Mouse (Mus musculus) lung, postnatal 0 days (tissue): ENCODE results near the gene Urm1. TPM values are rescaled to one million over a fixed set of nuclear protein-coding genes. Genes with fewer than 3 reads are reported as not detected.
A peak's percentile ranks its signal among the peaks of the same experiment; 100 is the strongest.
"Not testable (repeated sequence)": the region's sequence is repeated elsewhere in the genome, so short reads cannot be mapped to it uniquely, and the experiment has no call there.

Source experiments
- ATAC-seq: fragments of 200-750 bp; cut with Nextera tagmentation; 2 replicates; pipeline ENCODE4 v1.8.0; 2017; ENCODE audit warnings: moderate library complexity
- DNase-seq: peaks from one replicate; pipeline ENCODE4 v3.0.0-alpha.2; 2016; ENCODE audit warnings: low spot score
- H3K27ac ChIP-seq: fragments of 300-500 bp; sonication (generic); 2 replicates; pipeline ENCODE4 v1.5.1; 2014; ENCODE audit warnings: antibody characterized with exemption, mild to moderate bottlenecking, low read length, mixed read lengths
- H3K27me3 ChIP-seq: fragments of 300-500 bp; sonication (generic); replicated peaks from 2 replicates; pipeline ENCODE4 v1.6.1; 2014; ENCODE audit warnings: low read length, mixed read lengths; ENCODE audit not compliant: insufficient read depth
- H3K36me3 ChIP-seq: fragments of 300-500 bp; sonication (generic); 2 replicates; pipeline ENCODE4 v1.6.1; 2014; ENCODE audit warnings: low read length, mixed read lengths; ENCODE audit not compliant: insufficient read depth
- H3K4me1 ChIP-seq: fragments of 300-500 bp; sonication (generic); 2 replicates; pipeline ENCODE4 v1.6.1; 2014; ENCODE audit warnings: antibody characterized with exemption, low read depth, low read length, mixed read lengths; ENCODE audit not compliant: insufficient read depth
- H3K4me2 ChIP-seq: fragments of 300-500 bp; sonication (generic); replicated peaks from 2 replicates; pipeline ENCODE4 v1.6.1; 2014; ENCODE audit warnings: low read depth, mild to moderate bottlenecking, low read length, moderate library complexity, mixed read lengths
- H3K4me3 ChIP-seq: fragments of 300-500 bp; sonication (generic); 2 replicates; pipeline ENCODE4 v1.5.1; 2014; ENCODE audit warnings: low read depth, low read length
- H3K9ac ChIP-seq: fragments of 300-500 bp; sonication (generic); replicated peaks from 2 replicates; pipeline ENCODE4 v1.6.1; 2014; ENCODE audit warnings: low read depth, mild to moderate bottlenecking
- H3K9me3 ChIP-seq: fragments of 300-500 bp; sonication (generic); 2 replicates; pipeline ENCODE4 v1.6.1; 2016; ENCODE audit warnings: low read length, mixed read lengths
- CTCF ChIP-seq: IDR thresholded peaks from 2 replicates; pipeline ENCODE4 v1.5.1; 2016; ENCODE audit warnings: antibody characterized with exemption, mild to moderate bottlenecking
- EP300 ChIP-seq: IDR thresholded peaks from 2 replicates; pipeline ENCODE4 v1.6.1; 2016; ENCODE audit warnings: antibody characterized with exemption, mild to moderate bottlenecking, control low read depth
- whole genome bisulfite sequencing: fragments of 180-500 bp; shearing (Covaris S2); extraction: QIAGEN DNeasy Blood & Tissue Kit; methylation state at CpG from one replicate; pipeline ENCODE4 v1.1.7; 2014; 5-methylcytosine and 5-hydroxymethylcytosine counted together
- polyA plus RNA-seq: library from polyadenylated mRNA; unstranded; fragments of >200 nt; fragmentation: Nextera tagmentation; extraction: Ambion mirVana; gene quantifications from 2 replicates; pipeline ENCODE4 v1.2.1, GENCODE M21; 2015

Urm1 gene
- polyA plus RNA-seq, 1 experiment from 2014 or later: 19.0 TPM

DNA sequence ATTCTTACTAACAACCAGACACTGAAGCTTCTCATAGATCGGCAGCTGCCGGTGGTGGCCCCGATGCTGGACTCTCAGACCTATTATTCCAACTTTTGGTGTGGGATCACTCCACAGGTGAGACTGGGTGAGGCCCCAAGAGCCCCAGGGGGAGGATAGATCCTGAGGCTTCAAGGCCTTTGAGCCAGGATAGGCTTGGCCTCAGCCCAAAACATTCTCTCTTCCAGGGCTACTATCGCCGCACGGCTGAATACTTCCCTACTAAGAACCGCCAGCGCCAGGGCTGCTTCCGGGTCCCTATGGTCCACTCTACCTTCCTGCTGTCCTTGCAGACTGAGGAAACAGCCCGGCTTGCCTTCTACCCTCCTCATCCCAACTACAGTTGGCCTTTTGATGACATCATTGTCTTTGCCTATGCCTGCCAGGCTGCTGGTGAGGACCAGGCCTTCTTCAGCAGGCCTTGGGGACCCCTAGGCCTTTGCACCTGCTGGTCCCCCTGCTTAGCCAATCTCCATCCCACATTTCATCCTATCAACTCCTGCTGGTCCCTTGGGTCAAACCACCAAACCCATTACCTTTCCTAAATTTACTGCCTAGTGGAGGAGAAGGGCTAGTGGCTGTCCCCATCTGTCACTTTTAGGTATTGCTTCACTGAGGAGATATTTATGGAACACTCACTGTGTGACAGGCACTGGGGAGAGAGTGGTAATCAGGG, 52.9 kb downstream of the Urm1 start:
- ATAC-seq (no peak), DNase-seq (no peak)
- no peaks in the 10 kb centered on the region for H3K36me3 ChIP-seq
- H3K9me3 ChIP-seq: no peaks in the 10 kb centered on the region
- H3K27me3 ChIP-seq: no peaks in the 10 kb centered on the region
- WGBS: 88% methylated on average over 10 of the region's 10 CpGs
- no peak for TF ChIP-seq EP300
- TF ChIP-seq CTCF: no peak
- H3K4me1 ChIP-seq: no peaks in the 10 kb centered on the region
- no peak overlapping the region for H3K9ac ChIP-seq
- no peak overlapping the region for H3K27ac ChIP-seq
- H3K4me2 ChIP-seq: no peak overlapping the region
- no peak overlapping the region for H3K4me3 ChIP-seq

GRCm38 (mm10) chr2:29873801-29874200, 53.9 kb downstream of the Urm1 start:
- H3K9ac ChIP-seq: no peak overlapping the region
- 76% methylated on average over 4 of the region's 4 CpGs for WGBS
- no peak overlapping the region for H3K27ac ChIP-seq
- no peaks in the 10 kb centered on the region for H3K4me1 ChIP-seq
- H3K9me3 ChIP-seq: no peaks in the 10 kb centered on the region
- no peak for DNase-seq
- no peaks in the 10 kb centered on the region for H3K27me3 ChIP-seq
- H3K4me2 ChIP-seq: no peak overlapping the region
- no peak for TF ChIP-seq EP300
- no peak overlapping the region for H3K4me3 ChIP-seq
- H3K36me3 ChIP-seq: no peaks in the 10 kb centered on the region
- ATAC-seq: no peak

DNA sequence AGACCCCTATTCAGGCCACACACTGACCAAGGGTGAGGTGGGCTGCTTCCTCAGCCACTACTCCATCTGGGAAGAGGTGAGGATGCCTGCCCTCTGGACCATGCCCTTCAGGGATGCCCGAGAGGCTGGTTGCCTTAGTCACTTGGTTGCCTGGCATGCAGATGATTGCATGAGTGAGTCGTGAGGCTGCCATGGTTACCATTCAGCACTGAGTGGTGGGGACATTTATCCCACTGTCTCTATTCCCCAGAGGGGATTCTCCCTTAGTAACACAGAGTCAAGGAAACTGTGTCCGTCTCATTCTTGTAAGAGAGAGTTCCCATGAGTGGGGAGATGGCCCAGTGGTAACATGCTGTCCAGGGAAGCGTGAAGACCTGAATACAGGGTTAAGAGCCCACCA, 58.2 kb downstream of the Urm1 start:
- H3K27ac ChIP-seq: no peak overlapping the region
- DNase-seq (no peak), ATAC-seq (no peak)
- H3K36me3 ChIP-seq: no peaks in the 10 kb centered on the region
- no peak overlapping the region for H3K4me2 ChIP-seq
- no peaks in the 10 kb centered on the region for H3K9me3 ChIP-seq
- TF ChIP-seq EP300 (no peak), CTCF (no peak)
- H3K4me1 ChIP-seq: no peaks in the 10 kb centered on the region
- no peaks in the 10 kb centered on the region for H3K27me3 ChIP-seq
- H3K9ac ChIP-seq: no peak overlapping the region
- WGBS: 75% methylated on average over 4 of the region's 4 CpGs
- no peak overlapping the region for H3K4me3 ChIP-seq

GRCm38 (mm10) chr2:29879191-29879590, 59.3 kb downstream of the Urm1 start:
- no peak overlapping the region for H3K4me2 ChIP-seq
- TF ChIP-seq EP300: no peak
- TF ChIP-seq CTCF: no peak
- no peaks in the 10 kb centered on the region for H3K4me1 ChIP-seq
- no peak overlapping the region for H3K9ac ChIP-seq
- H3K4me3 ChIP-seq: no peak overlapping the region
- no peaks in the 10 kb centered on the region for H3K9me3 ChIP-seq
- 70% methylated on average over 8 of the region's 8 CpGs for WGBS
- DNase-seq (no peak), ATAC-seq (no peak)
- H3K36me3 ChIP-seq: no peaks in the 10 kb centered on the region
- H3K27me3 ChIP-seq: no peaks in the 10 kb centered on the region
- no peak overlapping the region for H3K27ac ChIP-seq

DNA sequence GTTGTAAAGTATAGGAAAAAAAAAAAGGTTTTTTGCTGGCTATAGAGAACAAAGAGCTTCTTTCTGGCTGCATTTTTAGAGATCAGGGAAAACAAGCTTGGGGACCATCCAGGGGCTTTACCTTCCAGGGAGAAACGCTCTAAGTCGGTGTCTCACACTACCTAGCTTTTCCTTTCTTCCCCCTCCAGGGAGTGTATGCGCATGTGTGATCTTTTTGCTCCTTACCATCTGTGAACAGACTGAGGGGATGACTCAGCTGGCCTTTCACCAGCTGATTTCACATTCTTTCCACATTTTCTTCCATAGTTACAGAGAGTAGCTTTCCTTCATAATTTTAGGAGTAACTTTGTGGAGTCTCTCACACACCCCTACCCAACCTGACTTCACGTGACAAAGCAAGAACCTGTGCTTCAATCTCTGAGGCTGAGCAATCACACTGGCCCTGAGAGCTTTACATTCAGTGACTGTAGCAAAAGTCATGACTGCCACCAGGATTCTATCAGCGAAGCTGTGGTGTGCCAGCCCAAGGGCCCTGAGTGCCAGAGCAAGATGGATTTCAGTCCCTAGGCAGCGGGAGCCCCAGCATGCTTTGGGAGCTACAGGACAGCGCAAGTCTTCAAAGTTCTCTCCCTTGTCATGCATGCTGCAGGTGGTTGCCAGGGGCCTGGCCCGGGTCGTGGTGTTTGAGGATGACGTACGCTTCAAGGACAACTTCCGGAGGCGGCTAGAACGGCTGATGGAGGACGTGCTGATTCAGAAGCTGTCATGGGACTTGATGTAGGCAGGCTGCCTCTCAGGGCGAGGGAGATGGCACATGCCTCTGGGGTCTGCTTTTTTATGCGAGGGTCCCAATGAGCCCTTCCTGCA, 60.3 kb downstream of the Urm1 start:
- Histone ChIP-seq H3K36me3 (no peaks in the 10 kb centered on the region), H3K27ac (no peak overlapping the region), H3K9me3 (no peaks in the 10 kb centered on the region), H3K4me1 (no peaks in the 10 kb centered on the region), H3K27me3 (no peaks in the 10 kb centered on the region), H3K9ac (no peak overlapping the region), H3K4me2 (no peak overlapping the region), H3K4me3 (no peak overlapping the region)
- ATAC-seq (no peak), DNase-seq (peak; percentile 36)
- WGBS: 61% methylated on average over 17 of the region's 17 CpGs
- no peak for TF ChIP-seq CTCF

- WGBS: 66% methylated on average over 9 of the region's 9 CpGs
- not testable (repeated sequence) for ATAC-seq, H3K4me2 ChIP-seq, H3K9me3 ChIP-seq, DNase-seq, H3K27me3 ChIP-seq, H3K4me1 ChIP-seq, H3K27ac ChIP-seq, H3K36me3 ChIP-seq, H3K4me3 ChIP-seq, H3K9ac ChIP-seq
These were observed 66.9 kb downstream of the Urm1 start for GRCm38 (mm10) chr2:29886659-29887292.
